Mouse (Mus musculus): ENCODE results near the gene Lenep. TPM values are rescaled to one million over a fixed set of nuclear protein-coding genes. Genes with fewer than 3 reads are reported as not detected.

Lenep gene
- 1 to 10 TPM; 1.1 to 3.5 TPM for total RNA-seq (2021)
- long read RNA-seq, experiment 1, partial matches to known transcripts: 0 of 3 reads
- long read RNA-seq, experiment 1, other reads (novel, unspliced or antisense): 0 of 3 reads
- long read RNA-seq, experiment 2, partial matches to known transcripts: 0 of 1 reads
- long read RNA-seq, experiment 2, other reads (novel, unspliced or antisense): 0 of 1 reads

- H3K4me3 ChIP-seq: no peak within 1 kb of the TSS
- DNase-seq (ENCODE audit: extremely low spot score in 1 of 2, low spot score in 2 of 2): no peak
- H3K27ac ChIP-seq: no peak within 1 kb of the TSS
- no peak for TF ChIP-seq CTCF (IDR thresholded peaks at IDR 0.05)
- intact Hi-C loops (cut with DNase I): no loop called here
These were observed at the start of gene Lenep for GRCm38 (mm10) chr3:89402693-89403092. Gene Lenep, minus strand, starts transcription at chr3:89402793.

DNA sequence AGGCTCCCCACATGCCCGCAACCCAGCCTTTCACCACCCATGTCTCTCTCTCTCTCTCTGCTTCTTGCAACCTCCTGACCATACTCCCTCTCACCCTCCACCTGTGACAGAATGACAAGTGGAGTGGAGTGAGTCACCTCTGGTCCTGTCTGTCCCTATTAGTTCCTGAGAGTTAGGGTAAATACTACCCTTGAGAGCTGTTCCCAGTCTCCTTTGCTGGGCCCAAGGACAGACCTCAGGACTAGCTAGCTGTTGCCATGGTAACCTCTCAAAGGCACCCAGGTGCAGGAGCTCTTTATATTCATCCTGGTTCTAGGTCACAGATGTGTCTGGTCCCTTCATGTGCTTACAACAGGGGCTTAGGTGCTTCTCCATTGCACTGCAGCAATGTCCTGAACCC is 49.3 kb upstream of the Lenep start:
- no peak for TF ChIP-seq CTCF (IDR thresholded peaks at IDR 0.05)
- no peak for DNase-seq (ENCODE audit: extremely low spot score in 1 of 2, low spot score in 2 of 2)
- H3K4me3 ChIP-seq: no peak overlapping the region
- intact Hi-C loops (cut with DNase I): no loop called here
- no peak overlapping the region for H3K27ac ChIP-seq

DNA sequence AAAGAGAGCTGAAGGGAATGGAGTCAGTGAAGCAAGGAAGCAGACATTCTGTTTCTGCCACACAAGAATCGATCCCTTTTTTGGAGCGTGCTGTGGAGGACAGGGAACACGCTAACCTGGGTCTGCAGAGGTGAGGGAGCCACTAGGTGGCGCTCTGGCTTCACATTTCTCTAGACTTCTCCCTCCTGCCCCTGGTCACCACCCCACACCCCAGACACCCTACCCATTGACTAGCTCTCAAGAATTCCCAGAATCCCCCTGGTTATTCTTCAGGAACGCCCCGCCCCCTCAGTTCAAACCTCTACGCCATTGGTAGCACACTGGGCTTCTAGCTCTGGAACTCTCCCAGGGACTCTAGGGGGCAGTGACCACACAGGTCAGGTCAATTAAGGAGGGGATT is 46.9 kb upstream of the Lenep start:
- intact Hi-C loops (cut with DNase I): loop anchor here (2.0 to 5.0 kb wide), 2 partner anchors 38 to 409 kb away; no protein-coding TSS in a partner anchor
- TF ChIP-seq CTCF (IDR thresholded peaks at IDR 0.05): peak; percentile 82
- no peak overlapping the region for H3K27ac ChIP-seq
- H3K4me3 ChIP-seq: no peak overlapping the region
- DNase-seq (ENCODE audit: extremely low spot score in 1 of 2, low spot score in 2 of 2): peak; percentile 67 to 75

DNA sequence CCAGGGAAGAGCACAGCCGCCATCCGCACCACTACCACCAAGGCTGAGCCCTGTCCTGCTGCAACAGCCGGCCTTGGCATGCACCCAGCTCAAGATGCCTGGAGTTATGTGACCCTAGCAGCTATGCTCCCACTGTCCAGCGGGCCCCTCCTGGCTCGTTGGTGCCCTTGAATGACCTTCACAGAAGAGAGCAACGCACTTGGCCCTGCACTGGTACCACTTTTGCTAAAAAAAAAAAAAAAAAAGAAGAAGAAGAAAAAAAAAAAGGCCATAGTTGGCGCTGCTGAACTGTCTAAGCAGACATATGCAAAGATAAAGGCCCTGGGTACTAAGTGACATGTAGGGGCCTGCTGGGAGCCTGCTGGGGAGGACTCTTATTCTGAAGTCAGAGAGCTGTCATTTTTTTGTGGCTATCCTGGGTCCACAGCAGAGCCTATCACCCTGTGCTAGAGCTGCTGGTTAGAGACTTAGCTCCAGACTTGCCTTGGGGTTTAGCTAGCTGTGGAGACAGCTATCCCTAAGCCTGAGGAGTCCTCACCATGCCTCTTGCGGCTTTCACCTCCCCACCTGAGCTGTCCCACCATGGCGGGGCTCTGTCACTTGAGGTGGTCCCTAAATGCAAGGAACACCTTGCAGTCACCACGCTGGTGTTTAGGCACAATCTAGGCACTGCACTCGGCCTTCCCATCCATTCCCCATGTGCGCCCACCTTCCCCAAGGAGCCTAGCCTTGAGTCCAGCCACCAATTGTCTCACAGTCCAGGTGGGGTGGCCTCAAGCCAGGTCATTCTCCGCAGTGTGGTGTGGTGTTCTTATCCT is 46.3 kb upstream of the Lenep start:
- intact Hi-C loops (cut with DNase I): loop anchor here (2.0 to 5.0 kb wide), 2 partner anchors 38 to 410 kb away; no protein-coding TSS in a partner anchor
- no peak for TF ChIP-seq CTCF (IDR thresholded peaks at IDR 0.05)
- H3K27ac ChIP-seq: no peak overlapping the region
- DNase-seq (ENCODE audit: extremely low spot score in 1 of 2, low spot score in 2 of 2): no peak
- no peak overlapping the region for H3K4me3 ChIP-seq

GRCm38 (mm10) chr3:89440691-89441090 is 38.1 kb upstream of the Lenep start:
- no peak for DNase-seq (ENCODE audit: extremely low spot score in 1 of 2, low spot score in 2 of 2)
- no peak for TF ChIP-seq CTCF (IDR thresholded peaks at IDR 0.05)
- intact Hi-C loops (cut with DNase I): no loop called here
- Histone ChIP-seq H3K27ac (no peak overlapping the region), H3K4me3 (no peak overlapping the region)

DNA sequence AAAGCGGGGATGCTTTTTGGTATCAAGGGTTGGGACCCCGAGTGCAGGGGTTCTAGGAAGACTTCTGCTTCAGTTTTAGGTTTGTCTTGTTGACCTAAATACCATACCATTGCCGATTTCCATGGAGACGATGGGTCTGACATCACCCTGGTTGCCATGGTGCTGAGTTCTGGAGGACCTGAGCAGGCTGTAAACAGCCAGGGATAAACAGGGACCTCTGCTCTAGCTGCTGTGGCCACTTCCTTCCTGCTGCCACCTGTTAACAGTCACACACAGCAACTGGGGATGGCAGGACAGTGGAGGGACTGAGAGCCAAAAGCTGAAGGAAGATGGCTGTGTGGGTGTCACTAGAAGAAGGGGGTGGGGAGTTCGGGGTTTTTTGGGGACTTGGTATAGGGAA is 34.7 kb upstream of the Lenep start:
- TF ChIP-seq CTCF (IDR thresholded peaks at IDR 0.05): no peak
- intact Hi-C loops (cut with DNase I): loop anchor here (2.0 kb wide), 1 partner anchor 22 kb away; no protein-coding TSS in a partner anchor

GRCm38 (mm10) chr3:89436176-89437113 is 33.9 kb upstream of the Lenep start, which contains the start of gene Pbxip1:
Gene Pbxip1, plus strand, starts transcription at chr3:89436706.
- Histone ChIP-seq H3K27ac (peak within 1 kb of the TSS; percentile 63), H3K4me3 (peak within 1 kb of the TSS; percentile 38)
- TF ChIP-seq CTCF (IDR thresholded peaks at IDR 0.05): no peak
- no peak for DNase-seq (ENCODE audit: extremely low spot score in 1 of 2, low spot score in 2 of 2)
- intact Hi-C loops (cut with DNase I): loop anchor here (2.0 kb wide), 1 partner anchor 22 kb away; no protein-coding TSS in a partner anchor

More for the DNA sequence above, 34.7 kb upstream of the Lenep start:
- peak overlapping the region; percentile 63; the same call in 1 of the 2 replicates for H3K27ac ChIP-seq
- DNase-seq (ENCODE audit: extremely low spot score in 1 of 2, low spot score in 2 of 2): no peak
- H3K4me3 ChIP-seq: peak overlapping the region; percentile 38

- TF ChIP-seq CTCF (IDR thresholded peaks at IDR 0.05): no peak
- intact Hi-C loops (cut with DNase I): no loop called here
- Histone ChIP-seq H3K4me3 (no peak overlapping the region), H3K27ac (no peak overlapping the region)
- DNase-seq (ENCODE audit: extremely low spot score in 1 of 2, low spot score in 2 of 2): no peak
These were observed 32.4 kb upstream of the Lenep start for GRCm38 (mm10) chr3:89435041-89435440.

DNA sequence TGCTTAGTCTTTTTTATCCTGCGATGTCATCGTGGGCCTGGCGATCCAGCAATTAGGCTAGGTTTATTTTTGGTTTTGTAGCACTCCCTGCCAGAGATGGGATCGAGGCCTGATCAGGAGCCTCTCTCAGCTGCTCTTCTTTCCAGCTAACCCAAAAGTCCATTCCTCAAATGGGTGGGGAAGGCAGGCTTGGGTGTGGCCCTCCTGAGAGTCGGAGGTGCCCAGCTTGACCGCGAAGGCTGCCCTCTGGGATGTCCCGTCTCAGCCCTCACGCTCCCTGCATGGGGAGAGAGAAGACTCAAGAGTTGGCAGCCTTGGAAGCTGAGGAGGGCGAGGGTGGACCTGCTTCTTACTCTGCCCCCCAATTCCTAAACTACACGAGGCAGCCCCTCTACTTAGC is 31.9 kb upstream of the Lenep start:
- Histone ChIP-seq H3K27ac (no peak overlapping the region), H3K4me3 (no peak overlapping the region)
- DNase-seq (ENCODE audit: extremely low spot score in 1 of 2, low spot score in 2 of 2): no peak
- TF ChIP-seq CTCF (IDR thresholded peaks at IDR 0.05): no peak
- intact Hi-C loops (cut with DNase I): no loop called here

DNA sequence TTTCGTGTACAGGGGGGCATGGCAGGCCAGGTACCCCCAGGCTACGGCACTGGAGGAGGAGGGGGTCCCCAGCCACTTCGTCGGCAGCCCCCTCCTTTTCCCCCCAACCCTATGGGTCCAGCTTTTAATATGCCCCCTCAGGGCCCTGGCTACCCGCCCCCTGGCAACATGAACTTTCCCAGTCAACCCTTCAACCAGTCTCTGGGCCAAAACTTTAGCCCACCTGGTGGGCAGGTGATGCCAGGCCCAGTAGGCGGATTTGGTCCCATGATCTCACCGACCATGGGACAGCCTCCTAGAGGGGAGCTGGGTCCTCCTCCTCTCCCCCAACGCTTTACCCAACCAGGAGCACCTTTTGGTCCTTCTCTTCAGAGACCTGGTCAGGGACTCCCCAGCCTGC is 30.0 kb upstream of the Lenep start:
- TF ChIP-seq CTCF (IDR thresholded peaks at IDR 0.05): no peak
- no peak overlapping the region for H3K4me3 ChIP-seq
- intact Hi-C loops (cut with DNase I): no loop called here
- no peak overlapping the region for H3K27ac ChIP-seq
- DNase-seq (ENCODE audit: extremely low spot score in 1 of 2, low spot score in 2 of 2): no peak
